Mouse (Mus musculus): Measurements from ENCODE around the gene Rnase2a. TPM values are rescaled to one million over a fixed set of nuclear protein-coding genes. Genes with fewer than 3 reads are reported as not detected.

Rnase2a gene
- polyA plus RNA-seq, 1 experiment from 2014 or later, result not detected

Other genes starting within 250 kb of the Rnase2a start
- gene Rnase10, start 248.4 kb downstream of the Rnase2a start, polyA plus RNA-seq (2015; fragmentation: Nextera tagmentation; extraction: Ambion mirVana), result 0.16 and 0.29 TPM in 2 replicates
- not detected in 2 replicates for gene Rnase9, start 214.2 kb downstream of the Rnase2a start, polyA plus RNA-seq (2015; fragmentation: Nextera tagmentation; extraction: Ambion mirVana)
- not detected in 2 replicates for gene Rnase11, start 205.9 kb downstream of the Rnase2a start, polyA plus RNA-seq (2015; fragmentation: Nextera tagmentation; extraction: Ambion mirVana)
- 0.51 and 0.90 TPM in 2 replicates for gene Rnase12, start 198.5 kb downstream of the Rnase2a start, polyA plus RNA-seq (2015; fragmentation: Nextera tagmentation; extraction: Ambion mirVana)
- gene Olfr750, start 181.7 kb downstream of the Rnase2a start, polyA plus RNA-seq (2015; fragmentation: Nextera tagmentation; extraction: Ambion mirVana), result not detected in 2 replicates
- 355 and 426 TPM in 2 replicates for gene Rnase4, start 165.0 kb downstream of the Rnase2a start, polyA plus RNA-seq (2015; fragmentation: Nextera tagmentation; extraction: Ambion mirVana)
- gene Ang, start 165.0 kb downstream of the Rnase2a start, polyA plus RNA-seq (2015; fragmentation: Nextera tagmentation; extraction: Ambion mirVana), result 114 and 119 TPM in 2 replicates
- 0.17 and 0.18 TPM in 2 replicates for gene Eddm3b, start 141.7 kb downstream of the Rnase2a start, polyA plus RNA-seq (2015; fragmentation: Nextera tagmentation; extraction: Ambion mirVana)
- 2.6 and 3.0 TPM in 2 replicates for gene Rnase6, start 132.2 kb downstream of the Rnase2a start, polyA plus RNA-seq (2015; fragmentation: Nextera tagmentation; extraction: Ambion mirVana)
- 21.7 and 23.3 TPM in 2 replicates for gene Rnase1, start 109.3 kb downstream of the Rnase2a start, polyA plus RNA-seq (2015; fragmentation: Nextera tagmentation; extraction: Ambion mirVana)
- gene Rnase2b, start 93.9 kb downstream of the Rnase2a start, polyA plus RNA-seq (2015; fragmentation: Nextera tagmentation; extraction: Ambion mirVana), result not detected in 2 replicates
- not detected in 2 replicates for gene Ang2, start 57.0 kb downstream of the Rnase2a start, polyA plus RNA-seq (2015; fragmentation: Nextera tagmentation; extraction: Ambion mirVana)
- not detected in 2 replicates for gene Ear14, start 52.7 kb downstream of the Rnase2a start, polyA plus RNA-seq (2015; fragmentation: Nextera tagmentation; extraction: Ambion mirVana)
- not detected in 2 replicates for gene Gm7247, start 105.6 kb upstream of the Rnase2a start, polyA plus RNA-seq (2015; fragmentation: Nextera tagmentation; extraction: Ambion mirVana)
- gene Vmn2r88, start 154.7 kb upstream of the Rnase2a start, polyA plus RNA-seq (2015; fragmentation: Nextera tagmentation; extraction: Ambion mirVana), result not detected in 2 replicates
- gene Vmn2r89, start 195.7 kb upstream of the Rnase2a start, polyA plus RNA-seq (2015; fragmentation: Nextera tagmentation; extraction: Ambion mirVana), result not detected in 2 replicates

Data from intestine, postnatal 0 days (tissue).